Mouse (Mus musculus): ENCODE data around the gene Aox3. TPM values are rescaled to one million over a fixed set of nuclear protein-coding genes. Genes with fewer than 3 reads are reported as not detected.

Gene Aox3
- polyA plus RNA-seq, 1 experiment from 2014 or later, result 0.38 TPM

DNA sequence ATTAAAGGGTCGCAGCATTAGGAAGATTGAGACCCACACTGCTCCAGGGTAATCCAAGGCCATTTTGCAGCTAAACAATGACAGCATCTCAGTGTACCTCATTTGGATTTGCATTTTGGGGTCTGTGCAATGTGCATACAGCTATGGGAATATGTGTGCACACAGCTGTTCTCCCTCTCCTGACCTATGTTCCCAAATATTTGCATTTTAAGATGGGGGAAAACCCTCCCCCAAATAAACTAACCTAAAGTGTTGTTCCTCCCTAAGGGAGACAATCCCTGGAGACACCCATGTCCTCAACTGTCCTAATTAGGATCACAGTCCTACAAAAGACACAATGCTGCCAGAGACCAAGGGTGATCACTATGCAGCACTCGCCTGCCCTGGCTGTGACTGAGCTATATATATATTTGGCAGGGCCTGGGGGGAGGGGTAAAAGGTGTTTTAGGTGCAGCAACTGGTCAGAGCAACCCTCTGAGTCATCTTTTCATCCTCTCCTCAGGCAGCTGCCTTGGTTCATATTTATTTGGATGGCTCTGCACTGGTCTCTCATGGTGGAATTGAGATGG, 20.9 kb upstream of the Aox3 start:
- H3K27ac ChIP-seq (replicated peaks; ENCODE audit: low read depth, low read length), result no peak overlapping the region
- H3K4me1 ChIP-seq (ENCODE audit: control insufficient read depth, insufficient read depth, low read length), result no peaks in the 10 kb centered on the region
- H3K4me2 ChIP-seq (ENCODE audit: low read length), result no peak overlapping the region
- no peaks in the 10 kb centered on the region for H3K9me3 ChIP-seq (ENCODE audit: control insufficient read depth, low read length)
- no peaks in the 10 kb centered on the region for H3K27me3 ChIP-seq (ENCODE audit: control insufficient read depth, insufficient read depth, low read length)
- ATAC-seq (ENCODE audit: low FRiP score, low TSS enrichment) (no peak), DNase-seq (no peak)
- no peak overlapping the region for H3K9ac ChIP-seq (replicated peaks; ENCODE audit: low read length)
- H3K36me3 ChIP-seq (ENCODE audit: control insufficient read depth, insufficient read depth, low read length), result no peaks in the 10 kb centered on the region
- WGBS, result 82% methylated on average over 2 of the region's 2 CpGs
- H3K4me3 ChIP-seq (replicated peaks; ENCODE audit: low read depth, low read length), result no peak overlapping the region

- Histone ChIP-seq H3K27ac (replicated peaks; ENCODE audit: low read depth, low read length) (no peak overlapping the region), H3K4me1 (ENCODE audit: control insufficient read depth, insufficient read depth, low read length) (no peaks in the 10 kb centered on the region), H3K27me3 (ENCODE audit: control insufficient read depth, insufficient read depth, low read length) (no peaks in the 10 kb centered on the region), H3K4me3 (replicated peaks; ENCODE audit: low read depth, low read length) (no peak overlapping the region), H3K9ac (replicated peaks; ENCODE audit: low read length) (no peak overlapping the region), H3K36me3 (ENCODE audit: control insufficient read depth, insufficient read depth, low read length) (no peaks in the 10 kb centered on the region), H3K9me3 (ENCODE audit: control insufficient read depth, low read length) (no peaks in the 10 kb centered on the region), H3K4me2 (ENCODE audit: low read length) (no peak overlapping the region)
- DNase-seq (no peak), ATAC-seq (ENCODE audit: low FRiP score, low TSS enrichment) (no peak)
- WGBS, result 92% methylated on average over 6 of the region's 6 CpGs
Measured at GRCm38 (mm10) chr1:58097338-58097737, 15.6 kb upstream of the Aox3 start.

- Histone ChIP-seq H3K36me3 (ENCODE audit: control insufficient read depth, insufficient read depth, low read length) (no peaks in the 10 kb centered on the region), H3K4me1 (ENCODE audit: control insufficient read depth, insufficient read depth, low read length) (no peaks in the 10 kb centered on the region), H3K9ac (replicated peaks; ENCODE audit: low read length) (no peak overlapping the region), H3K27ac (replicated peaks; ENCODE audit: low read depth, low read length) (no peak overlapping the region), H3K27me3 (ENCODE audit: control insufficient read depth, insufficient read depth, low read length) (no peaks in the 10 kb centered on the region), H3K4me2 (ENCODE audit: low read length) (no peak overlapping the region), H3K9me3 (ENCODE audit: control insufficient read depth, low read length) (no peaks in the 10 kb centered on the region), H3K4me3 (replicated peaks; ENCODE audit: low read depth, low read length) (no peak overlapping the region)
- no peak for DNase-seq
- ATAC-seq (ENCODE audit: low FRiP score, low TSS enrichment), result no peak
Measured at GRCm38 (mm10) chr1:58099119-58099518, 13.8 kb upstream of the Aox3 start.

DNA sequence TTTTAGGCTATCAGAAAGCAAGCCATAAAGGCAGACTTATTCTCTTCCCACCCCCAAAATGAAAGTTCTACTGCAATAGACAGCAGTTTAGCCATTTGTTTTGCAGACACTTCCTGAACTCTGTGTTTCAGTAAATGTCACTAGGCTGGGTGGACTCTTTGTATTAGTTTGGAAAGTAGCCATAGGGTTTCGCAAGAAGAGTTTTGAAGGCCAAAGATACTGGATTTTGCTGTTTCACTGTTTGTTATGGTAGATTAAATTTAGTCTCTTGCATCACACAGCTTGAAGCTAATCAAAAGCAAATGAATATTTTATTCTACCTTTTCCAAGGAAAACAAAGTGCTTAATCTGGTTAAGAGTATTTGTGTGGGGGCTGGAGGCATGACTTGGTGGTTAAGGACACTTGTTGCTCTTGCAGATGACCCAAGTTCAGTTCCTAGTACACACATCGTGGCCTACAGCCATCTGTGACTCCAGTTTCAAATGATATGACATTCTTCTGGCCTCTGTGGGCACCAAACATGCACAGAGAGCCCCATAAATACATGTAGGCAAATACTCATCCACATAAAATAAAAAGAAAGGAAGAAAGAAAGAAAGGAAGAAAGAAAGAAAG, 11.3 kb upstream of the Aox3 start:
- H3K4me1 ChIP-seq (ENCODE audit: control insufficient read depth, insufficient read depth, low read length), result no peaks in the 10 kb centered on the region
- no peaks in the 10 kb centered on the region for H3K36me3 ChIP-seq (ENCODE audit: control insufficient read depth, insufficient read depth, low read length)
- no peak for DNase-seq
- no peak for ATAC-seq (ENCODE audit: low FRiP score, low TSS enrichment)
- no peaks in the 10 kb centered on the region for H3K27me3 ChIP-seq (ENCODE audit: control insufficient read depth, insufficient read depth, low read length)
- no peaks in the 10 kb centered on the region for H3K9me3 ChIP-seq (ENCODE audit: control insufficient read depth, low read length)
- H3K27ac ChIP-seq (replicated peaks; ENCODE audit: low read depth, low read length), result no peak overlapping the region
- no peak overlapping the region for H3K4me3 ChIP-seq (replicated peaks; ENCODE audit: low read depth, low read length)
- no peak overlapping the region for H3K9ac ChIP-seq (replicated peaks; ENCODE audit: low read length)
- 79% methylated on average over 2 of the region's 2 CpGs for WGBS
- H3K4me2 ChIP-seq (ENCODE audit: low read length), result no peak overlapping the region

- Histone ChIP-seq H3K4me3 (replicated peaks; ENCODE audit: low read depth, low read length) (no peak overlapping the region), H3K27ac (replicated peaks; ENCODE audit: low read depth, low read length) (no peak overlapping the region), H3K9me3 (ENCODE audit: control insufficient read depth, low read length) (no peaks in the 10 kb centered on the region), H3K9ac (replicated peaks; ENCODE audit: low read length) (no peak overlapping the region), H3K4me1 (ENCODE audit: control insufficient read depth, insufficient read depth, low read length) (no peaks in the 10 kb centered on the region), H3K36me3 (ENCODE audit: control insufficient read depth, insufficient read depth, low read length) (no peaks in the 10 kb centered on the region), H3K4me2 (ENCODE audit: low read length) (no peak overlapping the region), H3K27me3 (ENCODE audit: control insufficient read depth, insufficient read depth, low read length) (no peaks in the 10 kb centered on the region)
- WGBS, result 90% methylated on average over 7 of the region's 7 CpGs
- DNase-seq, result no peak
- no peak for ATAC-seq (ENCODE audit: low FRiP score, low TSS enrichment)
Measured at GRCm38 (mm10) chr1:58102494-58102893, 10.4 kb upstream of the Aox3 start.

DNA sequence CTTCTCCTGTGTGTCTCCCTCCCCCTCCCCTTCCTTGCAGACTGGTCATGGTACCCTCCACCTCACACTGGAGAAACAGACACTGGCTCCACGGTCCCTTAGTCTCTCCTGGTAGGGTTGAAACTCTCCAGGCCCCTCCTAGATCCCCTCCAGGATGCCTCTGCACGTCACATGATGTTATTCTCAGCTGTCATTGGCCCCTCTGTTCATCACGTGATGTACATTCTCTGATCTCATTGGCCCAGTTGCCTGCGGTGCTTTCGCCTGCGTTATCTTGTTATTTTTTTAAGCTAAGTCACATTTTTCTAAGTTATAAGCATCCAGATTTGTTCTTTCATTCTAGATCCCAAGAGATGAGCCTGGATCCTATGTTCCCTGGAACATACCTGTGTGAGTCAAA, 7.2 kb upstream of the Aox3 start:
- H3K4me2 ChIP-seq (ENCODE audit: low read length), result no peak overlapping the region
- H3K4me3 ChIP-seq (replicated peaks; ENCODE audit: low read depth, low read length), result no peak overlapping the region
- no peak overlapping the region for H3K27ac ChIP-seq (replicated peaks; ENCODE audit: low read depth, low read length)
- H3K9me3 ChIP-seq (ENCODE audit: control insufficient read depth, low read length), result no peaks in the 10 kb centered on the region
- 89% methylated on average over 6 of the region's 6 CpGs for WGBS
- H3K9ac ChIP-seq (replicated peaks; ENCODE audit: low read length), result no peak overlapping the region
- H3K27me3 ChIP-seq (ENCODE audit: control insufficient read depth, insufficient read depth, low read length), result no peaks in the 10 kb centered on the region
- DNase-seq (no peak), ATAC-seq (ENCODE audit: low FRiP score, low TSS enrichment) (no peak)
- H3K4me1 ChIP-seq (ENCODE audit: control insufficient read depth, insufficient read depth, low read length), result no peaks in the 10 kb centered on the region
- no peaks in the 10 kb centered on the region for H3K36me3 ChIP-seq (ENCODE audit: control insufficient read depth, insufficient read depth, low read length)

DNA sequence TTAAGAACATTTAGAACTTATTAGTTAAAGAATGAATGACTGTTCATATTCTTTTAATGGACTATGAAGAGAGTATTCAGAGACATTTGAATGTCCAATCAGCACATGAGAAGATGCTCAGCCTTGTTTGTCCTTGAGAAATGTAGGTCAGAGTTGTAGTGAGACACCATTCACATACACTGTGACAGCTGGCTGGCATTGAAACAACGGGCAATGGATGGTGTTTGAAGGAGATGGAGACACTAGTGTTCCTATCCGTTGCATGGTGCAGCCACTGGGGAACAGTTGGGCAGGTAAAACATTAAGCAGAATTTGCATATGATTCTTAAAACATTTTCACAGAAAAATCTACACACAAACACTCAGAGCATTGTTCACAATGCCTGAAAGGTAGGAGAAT, 5.9 kb upstream of the Aox3 start:
- WGBS, result 88% methylated on average over 2 of the region's 2 CpGs
- Histone ChIP-seq H3K4me3 (replicated peaks; ENCODE audit: low read depth, low read length) (no peak overlapping the region), H3K27ac (replicated peaks; ENCODE audit: low read depth, low read length) (no peak overlapping the region), H3K27me3 (ENCODE audit: control insufficient read depth, insufficient read depth, low read length) (no peaks in the 10 kb centered on the region), H3K9ac (replicated peaks; ENCODE audit: low read length) (no peak overlapping the region), H3K36me3 (ENCODE audit: control insufficient read depth, insufficient read depth, low read length) (no peaks in the 10 kb centered on the region), H3K9me3 (ENCODE audit: control insufficient read depth, low read length) (no peaks in the 10 kb centered on the region), H3K4me1 (ENCODE audit: control insufficient read depth, insufficient read depth, low read length) (no peaks in the 10 kb centered on the region), H3K4me2 (ENCODE audit: low read length) (no peak overlapping the region)
- DNase-seq (no peak), ATAC-seq (ENCODE audit: low FRiP score, low TSS enrichment) (no peak)

DNA sequence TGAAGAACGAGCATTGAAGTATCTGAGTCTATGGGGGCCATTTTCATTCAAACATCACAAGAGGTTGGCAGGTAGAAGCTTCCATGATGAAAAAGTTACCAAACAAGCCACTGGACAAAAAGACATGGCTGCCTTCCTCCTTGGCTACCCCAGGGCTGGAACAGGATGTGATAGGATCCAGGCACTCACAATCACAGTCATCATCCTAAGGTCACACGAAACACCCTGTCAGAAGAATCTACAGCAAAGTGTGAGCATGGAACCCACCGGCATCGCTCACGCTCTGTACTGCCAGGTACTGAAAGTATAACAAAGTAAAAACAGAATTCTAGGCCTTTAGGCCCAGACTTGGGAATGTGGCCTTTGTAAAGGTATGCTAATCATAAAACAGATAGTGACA, 2.7 kb upstream of the Aox3 start:
- 93% methylated on average over 5 of the region's 5 CpGs for WGBS
- no peaks in the 10 kb centered on the region for H3K4me1 ChIP-seq (ENCODE audit: control insufficient read depth, insufficient read depth, low read length)
- H3K27me3 ChIP-seq (ENCODE audit: control insufficient read depth, insufficient read depth, low read length), result no peaks in the 10 kb centered on the region
- H3K27ac ChIP-seq (replicated peaks; ENCODE audit: low read depth, low read length), result no peak overlapping the region
- ATAC-seq (ENCODE audit: low FRiP score, low TSS enrichment), result no peak
- no peak overlapping the region for H3K4me2 ChIP-seq (ENCODE audit: low read length)
- no peak overlapping the region for H3K4me3 ChIP-seq (replicated peaks; ENCODE audit: low read depth, low read length)
- no peaks in the 10 kb centered on the region for H3K9me3 ChIP-seq (ENCODE audit: control insufficient read depth, low read length)
- H3K36me3 ChIP-seq (ENCODE audit: control insufficient read depth, insufficient read depth, low read length), result no peaks in the 10 kb centered on the region
- no peak overlapping the region for H3K9ac ChIP-seq (replicated peaks; ENCODE audit: low read length)
- DNase-seq, result no peak

DNA sequence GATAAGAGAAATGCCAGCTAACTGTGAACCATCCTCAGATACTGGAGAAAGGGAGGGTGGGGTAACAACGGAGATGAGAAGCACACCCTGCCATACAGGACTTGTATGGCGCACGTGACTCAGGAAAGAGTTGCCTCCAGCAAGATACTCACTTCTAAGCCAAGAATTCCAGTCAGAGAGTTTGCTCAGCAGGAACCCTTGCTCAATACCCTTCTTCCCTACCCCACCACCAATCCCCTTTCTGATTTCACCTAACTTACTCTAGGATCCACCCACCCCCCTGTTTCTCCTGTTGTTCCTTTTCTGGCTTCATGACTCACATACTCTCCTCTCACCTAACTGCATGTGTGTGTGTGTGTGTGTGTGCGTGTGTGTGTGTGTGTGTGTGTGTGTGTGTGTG, 1.6 kb upstream of the Aox3 start:
- Histone ChIP-seq H3K36me3 (ENCODE audit: control insufficient read depth, insufficient read depth, low read length) (no peaks in the 10 kb centered on the region), H3K27ac (replicated peaks; ENCODE audit: low read depth, low read length) (no peak overlapping the region), H3K4me3 (replicated peaks; ENCODE audit: low read depth, low read length) (no peak overlapping the region), H3K9me3 (ENCODE audit: control insufficient read depth, low read length) (no peaks in the 10 kb centered on the region), H3K4me1 (ENCODE audit: control insufficient read depth, insufficient read depth, low read length) (no peaks in the 10 kb centered on the region), H3K9ac (replicated peaks; ENCODE audit: low read length) (no peak overlapping the region), H3K4me2 (ENCODE audit: low read length) (no peak overlapping the region), H3K27me3 (ENCODE audit: control insufficient read depth, insufficient read depth, low read length) (no peaks in the 10 kb centered on the region)
- DNase-seq (no peak), ATAC-seq (ENCODE audit: low FRiP score, low TSS enrichment) (no peak)
- WGBS, result 78% methylated on average over 4 of the region's 4 CpGs
